Mouse (Mus musculus) heart, postnatal 25 days (tissue): ENCODE results near the gene Gc. TPM values are rescaled to one million over a fixed set of nuclear protein-coding genes. Genes with fewer than 3 reads are reported as not detected.

Experiments
- DNase-seq: peaks from one replicate; pipeline ENCODE4 v3.0.0; 2022; ENCODE audit warnings: low spot score
- intact Hi-C: fragments of 180-260 bp; cut with DNase I; formaldehyde crosslinking; loops from one replicate; pipeline ENCODE4 v1.15.1; 2025
- total RNA-seq, 2 experiments: library from RNA; stranded (reverse); gene quantifications; 2 replicates each; pipeline ENCODE4 v1.2.3; 2021

Gene Gc
- total RNA-seq, result not detected

- no peak for DNase-seq
- intact Hi-C loops, result no loop called here
These were observed at the start of gene Gc for GRCm38 (mm10) chr5:89457554-89458062. Gene Gc, minus strand, starts transcription at chr5:89457898.

- DNase-seq, result no peak
- intact Hi-C loops, result no loop called here
These were observed 42.5 kb upstream of the Gc start for GRCm38 (mm10) chr5:89500182-89500581.

GRCm38 (mm10) chr5:89492560-89492959 is 34.9 kb upstream of the Gc start:
- intact Hi-C loops, result no loop called here
- no peak for DNase-seq

GRCm38 (mm10) chr5:89470483-89470882 is 12.8 kb upstream of the Gc start:
- intact Hi-C loops, result no loop called here
- DNase-seq, result no peak

GRCm38 (mm10) chr5:89467886-89468285 is 10.2 kb upstream of the Gc start:
- intact Hi-C loops, result no loop called here

GRCm38 (mm10) chr5:89467045-89467444 is 9.3 kb upstream of the Gc start:
- DNase-seq, result no peak
- intact Hi-C loops, result no loop called here

More at GRCm38 (mm10) chr5:89467886-89468285, 10.2 kb upstream of the Gc start:
- no peak for DNase-seq

GRCm38 (mm10) chr5:89466275-89466674 is 8.6 kb upstream of the Gc start:
- no peak for DNase-seq
- intact Hi-C loops, result no loop called here

GRCm38 (mm10) chr5:89461817-89462216 is 4.1 kb upstream of the Gc start:
- intact Hi-C loops, result no loop called here

GRCm38 (mm10) chr5:89459591-89459990 is 1.9 kb upstream of the Gc start:
- intact Hi-C loops, result no loop called here
- no peak for DNase-seq

More at GRCm38 (mm10) chr5:89461817-89462216, 4.1 kb upstream of the Gc start:
- no peak for DNase-seq

GRCm38 (mm10) chr5:89458987-89459386 is 1.3 kb upstream of the Gc start:
- DNase-seq, result no peak
- intact Hi-C loops, result no loop called here

- intact Hi-C loops, result no loop called here
- DNase-seq, result no peak
These were observed 2.2 kb downstream of the Gc start for GRCm38 (mm10) chr5:89455526-89455925.

GRCm38 (mm10) chr5:89450798-89451197 is 6.9 kb downstream of the Gc start:
- no peak for DNase-seq
- intact Hi-C loops, result no loop called here

- DNase-seq, result no peak
- intact Hi-C loops, result no loop called here
These were observed 8.4 kb downstream of the Gc start for GRCm38 (mm10) chr5:89449325-89449724.

GRCm38 (mm10) chr5:89447978-89448377 is 9.7 kb downstream of the Gc start:
- DNase-seq, result no peak
- intact Hi-C loops, result no loop called here

GRCm38 (mm10) chr5:89444360-89444759 is 13.3 kb downstream of the Gc start:
- intact Hi-C loops, result no loop called here
- DNase-seq, result no peak

GRCm38 (mm10) chr5:89411536-89411935 is 46.2 kb downstream of the Gc start:
- intact Hi-C loops, result no loop called here

GRCm38 (mm10) chr5:89407376-89408082 is 50.2 kb downstream of the Gc start:
- intact Hi-C loops, result no loop called here
- no peak for DNase-seq

More at GRCm38 (mm10) chr5:89411536-89411935, 46.2 kb downstream of the Gc start:
- no peak for DNase-seq

GRCm38 (mm10) chr5:89405132-89405531 is 52.6 kb downstream of the Gc start:
- no peak for DNase-seq
- intact Hi-C loops, result no loop called here

GRCm38 (mm10) chr5:89390405-89390804 is 67.3 kb downstream of the Gc start:
- DNase-seq, result no peak
- intact Hi-C loops, result no loop called here

GRCm38 (mm10) chr5:89384204-89384603 is 73.5 kb downstream of the Gc start:
- intact Hi-C loops, result loop anchor here (1.0 to 10.0 kb wide), 4 partner anchors 159 to 695 kb away; partner anchors contain the start of gene Slc4a4
- no peak for DNase-seq

- intact Hi-C loops, result loop anchor here (10.0 kb wide), 2 partner anchors 157 to 497 kb away; partner anchors contain the start of gene Slc4a4
- DNase-seq, result no peak
These were observed 76.4 kb downstream of the Gc start for GRCm38 (mm10) chr5:89381340-89381739.

GRCm38 (mm10) chr5:89370140-89370539 is 87.6 kb downstream of the Gc start:
- intact Hi-C loops, result no loop called here
- no peak for DNase-seq
